ENCODE assay signal across 12 mouse cellular contexts in the genomic region with DNA sequence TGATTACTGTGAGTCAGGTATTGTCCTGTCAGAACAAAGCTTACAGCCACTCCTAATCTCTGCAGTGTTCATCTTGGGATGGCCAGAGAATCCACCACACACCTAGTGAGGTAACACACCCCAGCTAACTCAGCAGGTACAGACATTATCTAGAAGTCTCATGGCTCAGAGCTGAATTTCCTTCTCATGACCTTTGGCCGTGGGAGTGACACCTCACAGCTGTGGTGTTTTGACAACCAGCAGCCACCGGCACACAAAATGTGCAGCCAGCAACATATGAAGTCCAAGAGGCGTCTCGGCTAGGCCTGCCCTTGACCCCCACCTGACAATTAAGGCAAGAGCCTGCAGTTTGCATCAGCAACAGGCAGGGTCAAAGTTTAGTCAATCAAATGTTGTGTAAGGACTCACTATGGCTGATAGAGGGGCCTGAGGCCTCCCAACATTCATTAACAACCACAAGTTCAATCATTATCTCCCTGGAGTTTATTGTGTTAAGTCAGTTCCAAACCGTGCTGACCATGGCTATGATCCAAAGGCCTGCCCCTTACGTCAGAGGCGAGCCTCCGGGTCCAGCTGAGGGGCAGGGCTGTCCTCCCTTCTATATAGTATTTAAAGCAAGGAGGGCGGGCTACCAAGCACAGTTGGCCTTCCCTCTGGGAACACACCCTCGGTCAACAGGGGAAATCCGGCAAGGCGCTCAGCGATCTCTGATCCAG. TPM values are rescaled to one million over a fixed set of nuclear protein-coding genes. Genes with fewer than 3 reads are reported as not detected.
DNase-seq lines count a peak whose midpoint lies in the region; ATAC-seq and TF ChIP-seq lines count a peak whose summit lies in the region.
"Had no signal": no experiment of that assay in that cellular context is flagged by ENCODE, and none has a peak within 500 bp of the region (broad histone marks: within the 10 kb centered on the region; RNA-seq: fewer than 3 reads in every experiment).

A gene (plus strand): TSS at position 613 of the 716 bp plus-strand sequence.

- no peak for TF ChIP-seq CTCF in gastrocnemius, adult 2 months (IDR thresholded peaks at IDR 0.05)

- H3K9me3 ChIP-seq in liver, embryonic 12.5 days (replicated peaks): no peaks in the 10 kb centered on the region
- H3K9me3 ChIP-seq in midbrain, embryonic 16.5 days (replicated peaks; ENCODE audit: control insufficient read depth, low read length, poor library complexity, severe bottlenecking): no peaks in the 10 kb centered on the region
- H3K9me3 ChIP-seq: limb, embryonic 12.5 days; neural tube, embryonic 13.5 days had no signal

- intact Hi-C loops in gastrocnemius, adult 2 months (cut with DNase I): no loop called here
- intact Hi-C loops in gastrocnemius, postnatal 14 days (cut with DNase I; ENCODE audit: low total_unique reads): no loop called here

- peak; percentile 67 for ATAC-seq in liver, embryonic 12.5 days
- no peak for ATAC-seq in midbrain, embryonic 16.5 days

- H3K27ac ChIP-seq in gastrocnemius, adult 2 months: no peak within 1 kb of the TSS
- no peak within 1 kb of the TSS for H3K27ac ChIP-seq in liver, embryonic 12.5 days
- no peak within 1 kb of the TSS for H3K27ac ChIP-seq in midbrain, embryonic 16.5 days (ENCODE audit: low read length)
- H3K27ac ChIP-seq: limb, embryonic 12.5 days; neural tube, embryonic 13.5 days had no signal

- 63% methylated on average over 13 of the region's 13 CpGs for WGBS in liver, embryonic 12.5 days (ENCODE audit: insufficient replicate concordance)
- 85% methylated on average over 13 of the region's 13 CpGs for WGBS in midbrain, embryonic 16.5 days

- no peaks in the 10 kb centered on the region for H3K36me3 ChIP-seq in liver, embryonic 12.5 days
- H3K36me3 ChIP-seq in midbrain, embryonic 16.5 days (ENCODE audit: control insufficient read depth, insufficient read depth, low read length): no peaks in the 10 kb centered on the region
- H3K36me3 ChIP-seq: G1E; limb, embryonic 12.5 days; neural tube, embryonic 13.5 days had no signal

- H3K27me3 ChIP-seq in liver, embryonic 12.5 days (replicated peaks): peaks cover 4% of the 10 kb centered on the region; the same call in 1 of the 2 replicates
- H3K27me3 ChIP-seq in midbrain, embryonic 16.5 days (ENCODE audit: control insufficient read depth, insufficient read depth, low read depth, low read length): no peaks in the 10 kb centered on the region
- H3K27me3 ChIP-seq: neural tube, embryonic 13.5 days had no signal

- peak; percentile 13 for DNase-seq in gastrocnemius, adult 2 months
- DNase-seq in gastrocnemius, postnatal 14 days: no peak
- peak; percentile 84 for DNase-seq in adrenal gland, postnatal 10 days
- peak; percentile 94 to 95 for DNase-seq in kidney, adult 8-10 months
- no peak for DNase-seq in spleen, adult 18-20 months
- DNase-seq in left cerebral cortex, adult 18-20 months (ENCODE audit: low spot score in 2 of 2): no peak
- DNase-seq: cerebellum, postnatal 36 days had no signal

- H3K4me2 ChIP-seq in liver, embryonic 12.5 days: no peak within 1 kb of the TSS
- no peak within 1 kb of the TSS for H3K4me2 ChIP-seq in midbrain, embryonic 16.5 days (ENCODE audit: low read length)
- H3K4me2 ChIP-seq: limb, embryonic 12.5 days; neural tube, embryonic 13.5 days had no signal

- no peak within 1 kb of the TSS for H3K4me3 ChIP-seq in gastrocnemius, adult 2 months
- H3K4me3 ChIP-seq in liver, embryonic 12.5 days: no peak within 1 kb of the TSS
- H3K4me3 ChIP-seq in midbrain, embryonic 16.5 days (ENCODE audit: low read depth, low read length): no peak within 1 kb of the TSS
- H3K4me3 ChIP-seq: limb, embryonic 12.5 days; neural tube, embryonic 13.5 days had no signal

- H3K4me1 ChIP-seq in liver, embryonic 12.5 days: no peaks in the 10 kb centered on the region
- no peaks in the 10 kb centered on the region for H3K4me1 ChIP-seq in midbrain, embryonic 16.5 days (ENCODE audit: control insufficient read depth, insufficient read depth, low read length)
- H3K4me1 ChIP-seq: limb, embryonic 12.5 days; neural tube, embryonic 13.5 days had no signal

- H3K9ac ChIP-seq in liver, embryonic 12.5 days: no peak within 1 kb of the TSS
- no peak within 1 kb of the TSS for H3K9ac ChIP-seq in midbrain, embryonic 16.5 days (ENCODE audit: low read depth, low read length)
- H3K9ac ChIP-seq: limb, embryonic 12.5 days; neural tube, embryonic 13.5 days had no signal

RNA-seq across cellular contexts. Expression of the gene that starts here (rescaled TPM):
- total RNA-seq in gastrocnemius, adult 2 months (2021): 1 to 10 TPM in 1 of 2 experiments, under 1 TPM in 1; 0.41 to 3.3 TPM
- 1 to 10 TPM in 1 of 2 experiments, under 1 TPM in 1; 0.82 to 3.2 TPM for total RNA-seq in gastrocnemius, postnatal 14 days (2021)
- total RNA-seq in adrenal gland, postnatal 10 days (2021): 1,000 to 10,000 TPM in 1 of 2 experiments, 100 to 1,000 TPM in 1; 954 to 1,859 TPM
- polyA plus RNA-seq in liver, embryonic 12.5 days (2016; fragmentation: Nextera tagmentation; extraction: Ambion mirVana): 0.07 and 0.20 TPM in 2 replicates
- polyA plus RNA-seq in midbrain, embryonic 16.5 days (2015; fragmentation: Nextera tagmentation; extraction: Ambion mirVana): not detected in 2 replicates
- total RNA-seq in left cerebral cortex, adult 18-20 months (2021): not detected
- polyA plus RNA-seq: G1E; neural tube, embryonic 13.5 days had no signal

Comparison
In these comparisons a context has a peak if more than half of its experiments do, and no peak if none do; other contexts are left out.
1. RNA of the gene that starts here (total RNA-seq): 954 to 1,859 TPM in adrenal gland, postnatal 10 days; 0.41 to 3.3 TPM in gastrocnemius, adult 2 months, 0.82 to 3.2 TPM in gastrocnemius, postnatal 14 days and not detected in left cerebral cortex, adult 18-20 months; every median in the first group is over 100 times any median in the second.
2. DNase-seq: peak in gastrocnemius, adult 2 months (single experiment), adrenal gland, postnatal 10 days (single experiment) and kidney, adult 8-10 months (2 of 2); none in gastrocnemius, postnatal 14 days (single experiment), spleen, adult 18-20 months (0 of 2) and left cerebral cortex, adult 18-20 months (0 of 2).
3. Peak in ATAC-seq in liver, embryonic 12.5 days; RNA of the gene not detected or under 1 TPM.